Mouse (Mus musculus) urinary bladder, adult 2 months (tissue): ENCODE data around the gene Trpm1. TPM values are rescaled to one million over a fixed set of nuclear protein-coding genes. Genes with fewer than 3 reads are reported as not detected.
"Not testable (repeated sequence)": the region's sequence is repeated elsewhere in the genome, so short reads cannot be mapped to it uniquely, and the experiment has no call there.

ENCODE experiments used
- DNase-seq: peaks from one replicate; pipeline ENCODE4 v3.0.0; 2022; ENCODE audit warnings: low spot score
- polyA plus RNA-seq: library from polyadenylated mRNA; depleted of rRNA; stranded (reverse); fragments of >200 nt; gene quantifications from 2 replicates; pipeline ENCODE4 v1.2.3, GENCODE M21; 2012; rRNA removed

Trpm1 gene
- 0.01 TPM in 1 of 2 replicates, not detected in the other for polyA plus RNA-seq

- no peak for DNase-seq
Measured at GRCm38 (mm10) chr7:64153535-64153934, at the start of gene Trpm1. Trpm1 (plus strand) TSS chr7:64153835.

GRCm38 (mm10) chr7:64122131-64122715, 31.4 kb upstream of the Trpm1 start:
- DNase-seq: no peak

- no peak for DNase-seq
Measured at GRCm38 (mm10) chr7:64123721-64124120, 29.9 kb upstream of the Trpm1 start.

GRCm38 (mm10) chr7:64125994-64126393, 27.6 kb upstream of the Trpm1 start:
- not testable (repeated sequence) for DNase-seq

GRCm38 (mm10) chr7:64139866-64140265, 13.8 kb upstream of the Trpm1 start:
- peak; percentile 10 for DNase-seq

GRCm38 (mm10) chr7:64141301-64142032, 12.2 kb upstream of the Trpm1 start:
- peak; percentile 4 for DNase-seq

GRCm38 (mm10) chr7:64149337-64149736, 4.3 kb upstream of the Trpm1 start:
- no peak for DNase-seq

GRCm38 (mm10) chr7:64149747-64150146, 3.9 kb upstream of the Trpm1 start:
- DNase-seq: no peak

- DNase-seq: no peak
Measured at GRCm38 (mm10) chr7:64150436-64151080, 3.1 kb upstream of the Trpm1 start.

GRCm38 (mm10) chr7:64155226-64155625, 1.6 kb downstream of the Trpm1 start:
- no peak for DNase-seq

GRCm38 (mm10) chr7:64155687-64156086, 2.1 kb downstream of the Trpm1 start:
- peak; percentile 41 for DNase-seq

GRCm38 (mm10) chr7:64156271-64156911, 2.8 kb downstream of the Trpm1 start:
- no peak for DNase-seq

GRCm38 (mm10) chr7:64156918-64157690, 3.5 kb downstream of the Trpm1 start:
- no peak for DNase-seq

GRCm38 (mm10) chr7:64158281-64159055, 4.8 kb downstream of the Trpm1 start:
- DNase-seq: no peak

GRCm38 (mm10) chr7:64159056-64159542, 5.5 kb downstream of the Trpm1 start:
- no peak for DNase-seq

- DNase-seq: no peak
Measured at GRCm38 (mm10) chr7:64159612-64160591, 6.3 kb downstream of the Trpm1 start.

- DNase-seq: no peak
Measured at GRCm38 (mm10) chr7:64160737-64161470, 7.3 kb downstream of the Trpm1 start.

GRCm38 (mm10) chr7:64161990-64162389, 8.4 kb downstream of the Trpm1 start:
- DNase-seq: no peak

GRCm38 (mm10) chr7:64163086-64163485, 9.5 kb downstream of the Trpm1 start:
- DNase-seq: no peak
